Mouse (Mus musculus) cortical plate, adult 2 months (tissue): ENCODE results near the gene Sowahb.

Experiments
- CTCF ChIP-seq: fragments of 200-500 bp; IDR thresholded peaks from 2 replicates; pipeline ENCODE4 v1.5.1; 2011; ENCODE audit warnings: mild to moderate bottlenecking, control low read depth, low read length; ENCODE audit not compliant: insufficient read depth; ENCODE audit errors: extremely low read depth
- POLR2A ChIP-seq: fragments of 200-500 bp; IDR thresholded peaks from 2 replicates; pipeline ENCODE4 v1.6.1; 2011; ENCODE audit warnings: mild to moderate bottlenecking, low read length, control low read depth; ENCODE audit not compliant: insufficient read depth; ENCODE audit errors: extremely low read depth

DNA sequence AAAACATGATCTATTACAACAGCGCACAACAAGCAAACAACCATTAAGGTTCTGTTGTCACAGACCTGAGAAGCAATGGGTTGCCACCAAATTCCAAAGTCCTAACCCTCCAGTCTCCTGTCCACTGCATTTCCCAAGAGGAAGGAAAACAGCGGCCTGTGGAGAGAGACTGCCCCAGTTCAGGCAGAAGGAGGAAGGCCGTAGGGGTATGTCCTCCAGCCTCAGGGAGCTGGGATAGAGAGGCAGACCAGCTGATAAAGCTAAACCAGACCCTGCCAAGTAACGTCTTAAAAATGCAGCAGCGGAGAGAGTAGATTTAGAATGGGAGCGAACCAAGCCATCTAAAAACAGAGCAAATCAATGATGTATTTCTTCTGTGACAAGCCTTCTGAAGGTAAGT lies 44.8 kb downstream of the Sowahb start:
- TF ChIP-seq CTCF (no peak), POLR2A (no peak)
